Mouse (Mus musculus) left cerebral cortex, postnatal 4 days (tissue): ENCODE measurements around the gene Cwc15. TPM values are rescaled to one million over a fixed set of nuclear protein-coding genes. Genes with fewer than 3 reads are reported as not detected.

Source experiments
- DNase-seq: peaks from one replicate; pipeline ENCODE4 v3.0.0-alpha.2; 2022
- intact Hi-C: fragments of 180-260 bp; cut with DNase I; formaldehyde crosslinking; loops from one replicate; pipeline ENCODE4 v1.15.1; 2025
- total RNA-seq, 2 experiments: library from RNA; stranded (reverse); gene quantifications; 2 replicates each; pipeline ENCODE4 v1.2.3; 2021

The Cwc15 gene
- total RNA-seq, 2 experiments from 2014 or later, result 80.9 to 86.5 TPM

- intact Hi-C loops, result no loop called here
- DNase-seq, result no peak
These were observed 47.4 kb downstream of the Cwc15 start for GRCm38 (mm10) chr9:14547584-14548365.

GRCm38 (mm10) chr9:14548366-14548761, 47.9 kb downstream of the Cwc15 start:
- no peak for DNase-seq
- intact Hi-C loops, result no loop called here

GRCm38 (mm10) chr9:14558332-14558731, 57.9 kb downstream of the Cwc15 start:
- intact Hi-C loops, result no loop called here
- DNase-seq, result no peak

- no peak for DNase-seq
- intact Hi-C loops, result no loop called here
These were observed 59.0 kb downstream of the Cwc15 start for GRCm38 (mm10) chr9:14559430-14559829.

- no peak for DNase-seq
These were observed 59.6 kb downstream of the Cwc15 start for GRCm38 (mm10) chr9:14559996-14560395.

More at GRCm38 (mm10) chr9:14559996-14560395, 59.6 kb downstream of the Cwc15 start:
- intact Hi-C loops, result no loop called here

Other genes starting within 250 kb of the Cwc15 start
- gene Sesn3, start 225.6 kb upstream of the Cwc15 start, total RNA-seq, result 10 to 100 TPM; 70.1 to 73.3 TPM
- gene Endod1, start 119.1 kb upstream of the Cwc15 start, total RNA-seq, result 10 to 100 TPM; 40.3 to 44.7 TPM
- gene Kdm4d, start 135 bp upstream of the Cwc15 start, total RNA-seq, result 1 to 10 TPM; 1.2 to 1.8 TPM
- 10 to 100 TPM; 21.6 to 23.4 TPM for gene Amotl1, start 144.4 kb downstream of the Cwc15 start, total RNA-seq
- under 1 TPM in 1 of 2 experiments, not detected in 1; 0.18 TPM for gene Piwil4, start 240.1 kb downstream of the Cwc15 start, total RNA-seq